Mouse (Mus musculus) neural tube, embryonic 13.5 days (tissue): ENCODE data around the gene Tle3. TPM values are rescaled to one million over a fixed set of nuclear protein-coding genes. Genes with fewer than 3 reads are reported as not detected.

Experiments
- ATAC-seq: fragments of 200-750 bp; cut with Nextera tagmentation; 2 replicates; pipeline ENCODE4 v1.8.0; 2017; ENCODE audit warnings: low read depth, mild to moderate bottlenecking, moderate TSS enrichment, moderate library complexity
- H3K27ac ChIP-seq: fragments of 300-500 bp; sonication (generic); replicated peaks from 2 replicates; pipeline ENCODE4 v1.5.1; 2015; ENCODE audit warnings: moderate library complexity, mild to moderate bottlenecking, inconsistent platforms
- H3K27me3 ChIP-seq: fragments of 300-500 bp; sonication (generic); 2 replicates; pipeline ENCODE4 v1.6.1; 2015; ENCODE audit warnings: mild to moderate bottlenecking, inconsistent platforms
- H3K36me3 ChIP-seq: fragments of 300-500 bp; sonication (generic); 2 replicates; pipeline ENCODE4 v1.6.1; 2015; ENCODE audit warnings: mild to moderate bottlenecking, inconsistent platforms
- H3K4me1 ChIP-seq: fragments of 300-500 bp; sonication (generic); replicated peaks from 2 replicates; pipeline ENCODE4 v1.6.1; 2015; ENCODE audit warnings: inconsistent platforms
- H3K4me2 ChIP-seq: fragments of 300-500 bp; sonication (generic); 2 replicates; pipeline ENCODE4 v1.6.1; 2015; ENCODE audit warnings: inconsistent platforms, mild to moderate bottlenecking, moderate library complexity
- H3K4me3 ChIP-seq: fragments of 300-500 bp; sonication (generic); 2 replicates; pipeline ENCODE4 v1.5.1; 2015; ENCODE audit warnings: mild to moderate bottlenecking, inconsistent platforms
- H3K9ac ChIP-seq: fragments of 300-500 bp; sonication (generic); 2 replicates; pipeline ENCODE4 v1.6.1; 2015; ENCODE audit warnings: moderate library complexity, mild to moderate bottlenecking, inconsistent platforms
- H3K9me3 ChIP-seq: fragments of 300-500 bp; sonication (generic); 2 replicates; pipeline ENCODE4 v1.6.1; 2016; ENCODE audit warnings: inconsistent platforms
- WGBS: fragments of 180-500 bp; shearing (Covaris S2); methylation state at CpG from one replicate; pipeline ENCODE4 v1.1.7; 2015; 5-methylcytosine and 5-hydroxymethylcytosine counted together
- polyA plus RNA-seq: library from polyadenylated mRNA; unstranded; fragments of >200 nt; fragmentation: Nextera tagmentation; extraction: Ambion mirVana; gene quantifications from 2 replicates; pipeline ENCODE4 v1.2.1, GENCODE M21; 2015

Gene Tle3
- polyA plus RNA-seq, 1 experiment from 2014 or later: 31.1 TPM

- 79% methylated on average over 2 of the region's 2 CpGs for WGBS
- H3K9me3 ChIP-seq: no peaks in the 10 kb centered on the region
- H3K4me1 ChIP-seq: peaks cover 28% of the 10 kb centered on the region
- H3K36me3 ChIP-seq: no peaks in the 10 kb centered on the region
- H3K27me3 ChIP-seq: peaks cover 69% of the 10 kb centered on the region
- H3K4me3 ChIP-seq: no peak overlapping the region
- H3K9ac ChIP-seq: no peak overlapping the region
- no peak for ATAC-seq
- no peak overlapping the region for H3K27ac ChIP-seq
- no peak overlapping the region for H3K4me2 ChIP-seq
Observed at GRCm38 (mm10) chr9:61446965-61447364, 74.8 kb downstream of the Tle3 start.

- 67% methylated on average over 5 of the region's 5 CpGs for WGBS
- Histone ChIP-seq H3K9ac (no peak overlapping the region), H3K36me3 (no peaks in the 10 kb centered on the region), H3K4me2 (no peak overlapping the region), H3K27ac (no peak overlapping the region), H3K4me1 (peaks cover 13% of the 10 kb centered on the region), H3K27me3 (peaks cover 66% of the 10 kb centered on the region), H3K4me3 (no peak overlapping the region), H3K9me3 (no peaks in the 10 kb centered on the region)
- no peak for ATAC-seq
Observed at GRCm38 (mm10) chr9:61449363-61449904, 77.3 kb downstream of the Tle3 start.

- WGBS: 85% methylated on average over 1 of the region's 1 CpGs
- Histone ChIP-seq H3K4me1 (peaks cover 19% of the 10 kb centered on the region), H3K9ac (no peak overlapping the region), H3K4me2 (no peak overlapping the region), H3K4me3 (no peak overlapping the region), H3K36me3 (no peaks in the 10 kb centered on the region), H3K9me3 (no peaks in the 10 kb centered on the region), H3K27ac (no peak overlapping the region), H3K27me3 (peaks cover 68% of the 10 kb centered on the region)
- ATAC-seq: no peak
Observed at GRCm38 (mm10) chr9:61452081-61452480, 79.9 kb downstream of the Tle3 start.

- no peak for ATAC-seq
- H3K27ac ChIP-seq: no peak overlapping the region
- H3K4me2 ChIP-seq: no peak overlapping the region
- peaks cover 25% of the 10 kb centered on the region for H3K4me1 ChIP-seq
- peaks cover 88% of the 10 kb centered on the region for H3K27me3 ChIP-seq
- 69% methylated on average over 6 of the region's 6 CpGs for WGBS
- H3K36me3 ChIP-seq: no peaks in the 10 kb centered on the region
- no peaks in the 10 kb centered on the region for H3K9me3 ChIP-seq
- H3K4me3 ChIP-seq: no peak overlapping the region
- H3K9ac ChIP-seq: no peak overlapping the region
Observed at GRCm38 (mm10) chr9:61455861-61456261, 83.7 kb downstream of the Tle3 start.

- ATAC-seq: no peak
- 47% methylated on average over 5 of the region's 5 CpGs for WGBS
- H3K4me1 ChIP-seq: peaks cover 25% of the 10 kb centered on the region
- no peak overlapping the region for H3K4me2 ChIP-seq
- no peaks in the 10 kb centered on the region for H3K9me3 ChIP-seq
- peaks cover 88% of the 10 kb centered on the region for H3K27me3 ChIP-seq
- H3K4me3 ChIP-seq: no peak overlapping the region
- no peak overlapping the region for H3K27ac ChIP-seq
- H3K36me3 ChIP-seq: no peaks in the 10 kb centered on the region
- no peak overlapping the region for H3K9ac ChIP-seq
Observed at GRCm38 (mm10) chr9:61456441-61457161, 84.4 kb downstream of the Tle3 start.

- Histone ChIP-seq H3K27ac (no peak overlapping the region), H3K27me3 (peaks cover 86% of the 10 kb centered on the region), H3K9me3 (no peaks in the 10 kb centered on the region), H3K36me3 (no peaks in the 10 kb centered on the region), H3K4me1 (peaks cover 25% of the 10 kb centered on the region), H3K4me2 (no peak overlapping the region), H3K4me3 (no peak overlapping the region), H3K9ac (no peak overlapping the region)
- WGBS: 16% methylated on average over 10 of the region's 10 CpGs
- ATAC-seq: no peak
Observed at GRCm38 (mm10) chr9:61457162-61457523, 85.0 kb downstream of the Tle3 start.

GRCm38 (mm10) chr9:61461859-61462258, 89.7 kb downstream of the Tle3 start:
- WGBS: 46% methylated on average over 4 of the region's 4 CpGs
- Histone ChIP-seq H3K27me3 (peaks cover 89% of the 10 kb centered on the region), H3K4me1 (peaks cover 13% of the 10 kb centered on the region), H3K4me2 (no peak overlapping the region), H3K27ac (no peak overlapping the region), H3K9ac (no peak overlapping the region), H3K9me3 (peaks cover 19% of the 10 kb centered on the region), H3K36me3 (no peaks in the 10 kb centered on the region), H3K4me3 (no peak overlapping the region)
- ATAC-seq: no peak

GRCm38 (mm10) chr9:61467436-61467835, 95.3 kb downstream of the Tle3 start:
- peaks cover 38% of the 10 kb centered on the region for H3K4me1 ChIP-seq
- 92% methylated on average over 3 of the region's 3 CpGs for WGBS
- H3K9me3 ChIP-seq: peaks cover 19% of the 10 kb centered on the region
- H3K36me3 ChIP-seq: no peaks in the 10 kb centered on the region
- H3K27me3 ChIP-seq: peaks cover 75% of the 10 kb centered on the region
- ATAC-seq: no peak
- H3K9ac ChIP-seq: no peak overlapping the region
- H3K4me3 ChIP-seq: no peak overlapping the region
- H3K4me2 ChIP-seq: no peak overlapping the region
- no peak overlapping the region for H3K27ac ChIP-seq
